Mouse (Mus musculus) intestine, embryonic 14.5 days (tissue): ENCODE measurements around the gene Gpatch8. TPM values are rescaled to one million over a fixed set of nuclear protein-coding genes. Genes with fewer than 3 reads are reported as not detected.

Experiments
- ATAC-seq: fragments of 200-750 bp; cut with Nextera tagmentation; replicated peaks from 2 replicates; pipeline ENCODE4 v1.8.0; 2017; ENCODE audit warnings: low read depth, moderate number of reproducible peaks, moderate TSS enrichment, moderate library complexity; ENCODE audit not compliant: low FRiP score, low TSS enrichment
- DNase-seq: peaks from one replicate; pipeline ENCODE4 v3.0.0-alpha.2; 2018; ENCODE audit warnings: low spot score
- H3K27ac ChIP-seq: fragments of 300-500 bp; sonication (generic); 2 replicates; pipeline ENCODE4 v1.5.1; 2014; ENCODE audit warnings: low read depth, mild to moderate bottlenecking, control low read depth
- H3K27me3 ChIP-seq: fragments of 300-500 bp; sonication (generic); replicated peaks from 2 replicates; pipeline ENCODE4 v1.6.1; 2014; ENCODE audit warnings: low read length, control low read depth; ENCODE audit not compliant: control insufficient read depth, insufficient read depth
- H3K36me3 ChIP-seq: fragments of 300-500 bp; sonication (generic); 2 replicates; pipeline ENCODE4 v1.6.1; 2014; ENCODE audit warnings: low read length, control low read depth; ENCODE audit not compliant: control insufficient read depth, insufficient read depth
- H3K4me1 ChIP-seq: fragments of 300-500 bp; sonication (generic); replicated peaks from 2 replicates; pipeline ENCODE4 v1.6.1; 2014; ENCODE audit warnings: low read length, control low read depth, mixed read lengths; ENCODE audit not compliant: control insufficient read depth, insufficient read depth
- H3K4me2 ChIP-seq: fragments of 300-500 bp; sonication (generic); 2 replicates; pipeline ENCODE4 v1.6.1; 2014; ENCODE audit warnings: low read length
- H3K4me3 ChIP-seq: fragments of 300-500 bp; sonication (generic); 2 replicates; pipeline ENCODE4 v1.5.1; 2014; ENCODE audit warnings: low read depth, low read length, control low read depth, mixed read lengths
- H3K9ac ChIP-seq: fragments of 300-500 bp; sonication (generic); 2 replicates; pipeline ENCODE4 v1.6.1; 2014; ENCODE audit warnings: mild to moderate bottlenecking, low read length
- H3K9me3 ChIP-seq: fragments of 300-500 bp; sonication (generic); 2 replicates; pipeline ENCODE4 v1.6.1; 2016; ENCODE audit warnings: low read length, control low read depth; ENCODE audit not compliant: control insufficient read depth
- WGBS: fragments of 180-500 bp; shearing (Covaris S2); extraction: QIAGEN DNeasy Blood & Tissue Kit; methylation state at CpG from one replicate; pipeline ENCODE4 v1.1.7; 2014; 5-methylcytosine and 5-hydroxymethylcytosine counted together
- polyA plus RNA-seq: library from polyadenylated mRNA; unstranded; fragments of >200 nt; fragmentation: Nextera tagmentation; extraction: Ambion mirVana; gene quantifications from 2 replicates; pipeline ENCODE4 v1.2.1, GENCODE M21; 2014

The Gpatch8 gene
- polyA plus RNA-seq, 1 experiment from 2014 or later: 40.1 TPM

DNA sequence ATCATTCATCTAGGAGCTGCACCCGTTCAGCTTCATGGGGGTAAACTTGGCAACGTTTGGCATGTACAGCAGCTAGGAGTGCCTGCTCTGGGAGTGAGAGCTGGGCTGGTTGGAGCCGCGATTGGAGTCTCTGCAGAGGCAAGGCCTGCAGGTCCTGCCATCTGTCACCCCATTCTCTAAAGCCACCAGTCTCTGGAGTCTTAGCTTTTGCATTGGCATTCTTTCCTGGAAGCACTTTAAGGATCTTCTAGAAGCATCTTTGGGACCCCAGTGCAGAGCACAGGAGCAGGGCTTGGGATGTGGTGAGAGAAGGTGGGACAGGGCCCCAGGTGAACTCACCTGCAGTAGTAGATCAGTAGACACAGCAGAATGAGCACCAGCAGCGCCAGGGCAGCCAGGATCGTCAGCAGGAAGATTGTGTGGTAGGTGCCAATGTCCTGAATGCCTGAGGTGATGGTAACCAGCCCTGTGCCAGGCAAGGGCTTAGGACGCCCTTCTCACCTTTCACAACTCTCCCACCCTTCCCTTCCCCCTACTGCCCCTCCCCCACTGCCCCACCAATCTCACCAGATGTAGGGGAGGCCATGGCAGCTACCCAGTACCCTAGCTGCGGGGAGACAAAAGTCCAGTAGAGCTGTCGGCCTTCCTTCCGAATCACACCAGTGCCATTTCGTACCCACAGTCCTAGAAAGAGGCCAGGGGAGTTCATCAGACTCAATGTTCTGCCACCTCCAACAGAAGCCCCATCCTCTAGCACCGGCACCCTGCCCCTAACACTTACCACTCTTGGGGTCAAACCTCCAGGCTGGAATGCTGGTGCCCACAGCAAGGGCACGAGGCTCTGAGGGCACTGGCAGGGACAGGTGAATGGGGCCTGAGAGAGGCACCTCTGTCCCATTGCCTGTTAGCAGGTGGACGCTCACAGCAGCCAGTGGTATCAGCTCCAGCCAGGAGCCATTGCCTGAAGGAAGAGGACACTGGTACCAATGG is 116.8 kb downstream of the Gpatch8 start:
- DNase-seq: no peak
- H3K9me3 ChIP-seq: no peaks in the 10 kb centered on the region
- H3K9ac ChIP-seq: no peak overlapping the region
- peaks cover 59% of the 10 kb centered on the region for H3K36me3 ChIP-seq
- no peak overlapping the region for H3K4me2 ChIP-seq
- WGBS: 79% methylated on average over 14 of the region's 14 CpGs
- no peak overlapping the region for H3K27ac ChIP-seq
- no peak for ATAC-seq
- H3K4me3 ChIP-seq: no peak overlapping the region
- H3K27me3 ChIP-seq: 0 out of 2 replicates have a peak, but pooled peaks cover 2% of the 10 kb centered on the region
- H3K4me1 ChIP-seq: peaks cover 13% of the 10 kb centered on the region

DNA sequence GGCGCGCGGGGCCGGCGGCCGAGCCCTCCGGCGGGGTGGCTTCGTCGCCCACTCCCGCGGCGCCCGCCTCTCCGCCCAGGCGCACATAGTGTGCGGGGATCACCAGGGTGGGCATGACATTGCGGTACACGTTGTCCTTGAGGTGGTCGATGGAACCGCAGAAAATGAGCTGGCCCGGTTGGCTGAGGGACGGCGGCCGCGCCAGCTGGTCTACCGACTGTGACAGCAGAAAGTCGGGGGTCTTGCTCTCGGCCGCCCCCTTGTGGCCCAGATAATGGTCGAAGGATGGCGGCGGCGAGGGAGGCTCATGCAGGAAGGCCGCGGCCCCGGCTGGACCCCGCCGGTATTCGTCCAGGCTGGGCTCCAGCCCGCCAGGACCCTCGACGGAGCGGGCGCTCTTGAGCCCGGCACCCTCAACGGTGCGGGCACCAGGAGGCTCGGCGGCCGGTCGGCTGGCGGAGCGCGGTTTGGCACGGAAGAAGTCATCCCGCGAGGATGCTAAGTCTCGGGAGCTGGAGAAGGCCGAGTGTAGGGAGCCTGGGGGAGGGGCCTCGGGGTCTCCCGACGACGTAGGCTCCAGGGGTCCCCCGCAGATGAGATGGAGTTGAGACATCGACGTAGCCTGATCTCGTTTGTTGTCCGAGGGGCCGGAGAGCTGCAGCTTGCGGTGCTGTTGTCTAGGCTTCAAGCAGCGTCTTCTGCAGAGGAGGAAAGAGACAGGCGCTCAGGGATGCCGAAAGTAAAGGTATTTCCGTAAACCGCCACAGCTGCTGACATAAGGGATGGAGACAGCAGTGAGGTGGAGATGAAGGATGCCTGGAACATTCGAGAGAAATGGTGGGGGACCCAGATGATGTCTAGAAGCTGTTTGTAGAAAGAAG is 117.7 kb downstream of the Gpatch8 start:
- H3K27ac ChIP-seq: no peak overlapping the region
- DNase-seq (peak; percentile 98), ATAC-seq (peak; percentile 9; the same call in 1 of the 2 replicates)
- peak overlapping the region; percentile 39 for H3K9ac ChIP-seq
- peak overlapping the region; percentile 40 for H3K4me3 ChIP-seq
- 0 out of 2 replicates have a peak, but pooled peaks cover 2% of the 10 kb centered on the region for H3K27me3 ChIP-seq
- WGBS: 12% methylated on average over 77 of the region's 77 CpGs
- peak overlapping the region; percentile 88 for H3K4me2 ChIP-seq
- peaks cover 11% of the 10 kb centered on the region for H3K4me1 ChIP-seq
- no peaks in the 10 kb centered on the region for H3K9me3 ChIP-seq
- H3K36me3 ChIP-seq: peaks cover 59% of the 10 kb centered on the region

DNA sequence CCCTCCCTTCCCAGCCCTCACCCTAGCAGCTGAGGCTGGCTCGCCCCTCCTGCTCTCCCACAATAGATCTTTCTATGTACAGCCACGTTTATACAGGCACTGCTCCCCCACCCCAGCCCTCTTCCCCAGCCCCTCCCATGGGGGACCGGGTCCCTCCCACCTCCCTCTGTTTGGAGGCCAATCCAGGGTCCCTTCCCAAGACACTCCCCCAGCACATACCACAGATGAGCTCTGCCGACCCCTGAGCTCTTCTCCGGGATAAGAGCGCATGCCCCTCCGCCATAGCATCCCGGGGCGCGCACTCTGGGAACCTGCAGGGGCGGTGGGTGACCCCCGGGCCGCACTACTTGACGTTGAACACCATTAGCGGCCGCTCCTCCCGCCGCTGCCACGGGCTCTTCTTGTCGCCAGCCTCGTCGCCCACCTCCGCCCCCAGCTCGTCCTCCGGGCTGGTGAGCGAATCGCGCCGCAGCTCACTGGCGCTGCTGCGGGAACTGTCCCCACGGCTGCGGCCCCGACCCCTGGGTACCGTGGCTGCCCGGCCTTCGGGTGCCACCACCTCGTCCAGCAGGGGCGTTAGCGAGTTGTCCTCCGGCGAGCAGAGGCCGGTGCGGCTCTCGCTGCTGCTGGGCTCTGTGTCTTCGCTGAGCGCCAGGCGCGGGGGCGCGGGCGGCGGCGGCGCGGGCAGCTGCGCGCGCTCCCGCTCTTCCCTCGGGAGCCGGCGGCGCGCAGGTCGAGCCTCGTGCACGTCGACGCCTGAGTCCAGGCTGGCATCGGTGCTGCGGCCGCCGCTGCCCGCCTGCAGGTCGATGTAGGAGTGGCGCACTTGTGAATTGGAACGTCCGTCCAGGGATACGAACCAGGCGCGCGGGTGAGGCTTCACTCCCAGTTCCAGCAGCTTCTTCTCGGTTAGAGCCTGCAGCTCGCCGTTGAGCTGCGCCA is 118.8 kb downstream of the Gpatch8 start:
- peak; percentile 37; the same call in 1 of the 2 replicates for ATAC-seq
- Histone ChIP-seq H3K4me3 (peak overlapping the region; percentile 40), H3K4me1 (peaks cover 11% of the 10 kb centered on the region), H3K9me3 (no peaks in the 10 kb centered on the region), H3K27me3 (0 out of 2 replicates have a peak, but pooled peaks cover 2% of the 10 kb centered on the region), H3K9ac (peak overlapping the region; percentile 39), H3K27ac (no peak overlapping the region; the same call in 1 of the 2 replicates), H3K36me3 (peaks cover 56% of the 10 kb centered on the region), H3K4me2 (peak overlapping the region; percentile 88)
- peak; percentile 84 for DNase-seq
- 6% methylated on average over 85 of the region's 87 CpGs for WGBS

DNA sequence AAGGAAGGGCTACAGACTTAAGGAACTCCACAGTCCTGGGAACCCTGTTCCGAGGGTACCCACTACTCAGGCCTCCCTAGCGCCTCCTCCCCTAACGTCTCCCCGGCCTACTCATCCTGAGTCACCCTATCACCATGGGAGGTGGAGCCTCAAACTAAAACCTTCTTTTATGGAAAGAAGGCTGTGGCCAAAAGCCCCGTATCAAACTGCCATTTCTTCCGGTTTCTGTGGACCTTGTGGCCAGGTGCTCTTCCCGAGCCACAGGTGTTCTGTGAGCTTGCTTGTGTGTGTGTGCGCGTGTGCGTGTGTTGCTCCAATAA is 119.8 kb downstream of the Gpatch8 start:
- peaks cover 48% of the 10 kb centered on the region for H3K36me3 ChIP-seq
- H3K9me3 ChIP-seq: no peaks in the 10 kb centered on the region
- WGBS: 77% methylated on average over 10 of the region's 10 CpGs
- ATAC-seq (no peak), DNase-seq (no peak)
- 0 out of 2 replicates have a peak, but pooled peaks cover 2% of the 10 kb centered on the region for H3K27me3 ChIP-seq
- peaks cover 11% of the 10 kb centered on the region for H3K4me1 ChIP-seq
- H3K9ac ChIP-seq: no peak overlapping the region
- H3K27ac ChIP-seq: no peak overlapping the region
- no peak overlapping the region for H3K4me3 ChIP-seq
- no peak overlapping the region for H3K4me2 ChIP-seq

DNA sequence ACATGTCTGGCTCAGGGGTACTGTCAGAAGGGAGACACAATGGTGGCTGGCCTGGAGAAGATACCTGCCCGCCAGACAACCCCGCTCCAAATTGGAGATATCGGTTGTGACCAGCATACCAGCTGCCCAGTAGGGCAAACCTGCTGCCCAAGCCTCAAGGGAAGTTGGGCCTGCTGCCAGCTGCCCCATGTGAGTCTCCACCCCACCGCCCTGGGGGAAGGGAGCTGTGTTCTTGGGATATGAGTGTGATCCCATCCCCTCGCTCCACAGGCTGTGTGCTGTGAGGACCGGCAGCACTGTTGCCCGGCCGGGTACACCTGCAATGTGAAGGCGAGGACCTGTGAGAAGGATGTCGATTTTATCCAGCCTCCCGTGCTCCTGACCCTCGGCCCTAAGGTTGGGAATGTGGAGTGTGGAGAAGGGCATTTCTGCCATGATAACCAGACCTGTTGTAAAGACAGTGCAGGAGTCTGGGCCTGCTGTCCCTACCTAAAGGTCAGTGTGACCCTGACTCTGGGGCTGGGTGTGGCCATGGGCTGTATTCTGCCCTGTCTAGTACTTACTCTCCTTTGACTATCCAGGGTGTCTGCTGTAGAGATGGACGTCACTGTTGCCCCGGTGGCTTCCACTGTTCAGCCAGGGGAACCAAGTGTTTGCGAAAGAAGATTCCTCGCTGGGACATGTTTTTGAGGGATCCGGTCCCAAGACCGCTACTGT is 120.3 kb downstream of the Gpatch8 start:
- Histone ChIP-seq H3K9me3 (no peaks in the 10 kb centered on the region), H3K4me3 (no peak overlapping the region), H3K4me2 (no peak overlapping the region), H3K27ac (no peak overlapping the region), H3K27me3 (0 out of 2 replicates have a peak, but pooled peaks cover 2% of the 10 kb centered on the region), H3K4me1 (peaks cover 15% of the 10 kb centered on the region), H3K9ac (no peak overlapping the region), H3K36me3 (peaks cover 42% of the 10 kb centered on the region)
- 94% methylated on average over 18 of the region's 18 CpGs for WGBS
- ATAC-seq (no peak), DNase-seq (no peak)

DNA sequence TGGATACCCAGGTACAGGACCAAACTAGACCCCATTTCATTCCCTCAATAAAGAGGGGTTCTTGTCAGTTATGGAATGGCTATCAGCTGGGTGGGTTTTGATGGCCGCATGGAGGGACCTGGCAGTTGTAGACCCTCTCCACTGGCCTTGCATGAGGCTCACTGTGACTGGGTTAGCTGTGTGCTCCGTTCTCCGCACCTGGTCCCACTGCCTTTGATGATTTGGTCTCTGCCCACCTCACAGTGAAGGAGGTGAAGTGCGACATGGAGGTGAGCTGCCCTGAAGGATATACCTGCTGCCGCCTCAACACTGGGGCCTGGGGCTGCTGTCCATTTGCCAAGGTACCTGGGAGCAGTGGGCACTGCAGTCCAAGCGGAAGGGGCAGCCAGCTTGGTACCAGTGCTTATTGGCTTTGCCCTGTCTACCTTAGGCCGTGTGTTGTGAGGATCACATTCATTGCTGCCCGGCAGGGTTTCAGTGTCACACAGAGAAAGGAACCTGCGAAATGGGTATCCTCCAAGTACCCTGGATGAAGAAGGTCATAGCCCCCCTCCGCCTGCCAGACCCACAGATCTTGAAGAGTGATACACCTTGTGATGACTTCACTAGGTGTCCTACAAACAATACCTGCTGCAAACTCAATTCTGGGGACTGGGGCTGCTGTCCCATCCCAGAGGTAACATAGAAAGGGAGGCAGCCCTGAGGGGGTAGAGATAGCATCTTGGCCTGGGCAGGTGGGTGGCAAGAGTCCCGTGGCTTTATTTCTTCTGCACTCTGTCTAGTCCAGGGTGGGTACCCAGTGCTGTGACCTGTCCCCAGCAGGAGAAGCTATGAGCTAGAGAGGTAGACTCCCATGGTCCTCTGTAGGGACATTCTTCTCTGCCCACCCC is 121.1 kb downstream of the Gpatch8 start:
- WGBS: 91% methylated on average over 11 of the region's 11 CpGs
- H3K27me3 ChIP-seq: 0 out of 2 replicates have a peak, but pooled peaks cover 2% of the 10 kb centered on the region
- no peak overlapping the region for H3K9ac ChIP-seq
- peaks cover 15% of the 10 kb centered on the region for H3K4me1 ChIP-seq
- H3K4me2 ChIP-seq: no peak overlapping the region
- no peak for ATAC-seq
- DNase-seq: no peak
- H3K4me3 ChIP-seq: no peak overlapping the region
- no peak overlapping the region for H3K27ac ChIP-seq
- peaks cover 36% of the 10 kb centered on the region for H3K36me3 ChIP-seq
- no peaks in the 10 kb centered on the region for H3K9me3 ChIP-seq

DNA sequence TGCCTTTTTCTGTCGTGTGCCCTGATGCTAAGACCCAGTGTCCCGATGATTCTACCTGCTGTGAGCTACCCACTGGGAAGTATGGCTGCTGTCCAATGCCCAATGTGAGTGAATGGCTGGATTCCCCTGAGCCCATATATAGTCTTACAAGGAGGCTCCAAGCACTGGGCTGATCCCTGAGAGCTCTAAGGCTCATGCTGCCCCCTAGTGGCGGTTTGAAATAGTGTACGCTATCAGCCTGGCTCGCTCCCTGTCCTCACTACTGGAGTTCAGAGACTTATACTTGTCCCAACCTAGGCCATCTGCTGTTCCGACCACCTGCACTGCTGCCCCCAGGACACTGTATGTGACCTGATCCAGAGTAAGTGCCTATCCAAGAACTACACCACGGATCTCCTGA is 121.8 kb downstream of the Gpatch8 start:
- H3K27me3 ChIP-seq: 0 out of 2 replicates have a peak, but pooled peaks cover 2% of the 10 kb centered on the region
- H3K9ac ChIP-seq: no peak overlapping the region
- ATAC-seq: 0 out of 2 replicates have a peak, but pooled peaks have one; percentile 22
- no peaks in the 10 kb centered on the region for H3K9me3 ChIP-seq
- H3K36me3 ChIP-seq: peaks cover 30% of the 10 kb centered on the region
- H3K4me1 ChIP-seq: peaks cover 19% of the 10 kb centered on the region
- H3K4me3 ChIP-seq: no peak overlapping the region
- H3K4me2 ChIP-seq: no peak overlapping the region
- peak; percentile 97 for DNase-seq
- no peak overlapping the region for H3K27ac ChIP-seq
- 10% methylated on average over 7 of the region's 7 CpGs for WGBS
